Comparison of ENCODE assay signal across 8 mouse cellular contexts in genomic region chr5:44165854-44166253, GRCm38 (mm10).
DNase-seq lines count a peak whose midpoint lies in the region; ATAC-seq and TF ChIP-seq lines count a peak whose summit lies in the region.

No protein-coding gene starts in this region.

- no peak overlapping the region for H3K4me2 ChIP-seq in midbrain, embryonic 13.5 days (replicated peaks)
- H3K4me2 ChIP-seq in midbrain, embryonic 15.5 days: no peak overlapping the region

- no peak for TF ChIP-seq POLR2A in cerebellum, adult 2 months (IDR thresholded peaks at IDR 0.05; ENCODE audit: borderline replicate concordance, insufficient read depth, low read length)
- TF ChIP-seq POLR2A in liver, adult 2 months (IDR thresholded peaks at IDR 0.05; ENCODE audit: extremely low read depth, insufficient read depth, low read length): no peak

- ATAC-seq in midbrain, embryonic 13.5 days: 0 out of 2 replicates have a peak, but pooled peaks have one; percentile 48
- no peak for ATAC-seq in midbrain, embryonic 15.5 days (replicated peaks)

- H3K9me3 ChIP-seq in midbrain, embryonic 13.5 days: no peaks in the 10 kb centered on the region
- H3K9me3 ChIP-seq in midbrain, embryonic 15.5 days: no peaks in the 10 kb centered on the region

- no peak overlapping the region for H3K4me3 ChIP-seq in cerebellum, adult 2 months (replicated peaks; ENCODE audit: insufficient read depth, low read depth, low read length)
- H3K4me3 ChIP-seq in midbrain, embryonic 13.5 days (replicated peaks): no peak overlapping the region
- no peak overlapping the region for H3K4me3 ChIP-seq in midbrain, embryonic 15.5 days
- H3K4me3 ChIP-seq in liver, adult 2 months (ENCODE audit: insufficient read depth, low read depth, low read length): no peak overlapping the region

- 0 out of 2 replicates have a peak, but pooled peaks cover 2% of the 10 kb centered on the region for H3K4me1 ChIP-seq in cerebellum, adult 2 months (ENCODE audit: control insufficient read depth, insufficient read depth, low read length)
- H3K4me1 ChIP-seq in midbrain, embryonic 13.5 days (replicated peaks): no peaks in the 10 kb centered on the region
- no peaks in the 10 kb centered on the region for H3K4me1 ChIP-seq in midbrain, embryonic 15.5 days
- H3K4me1 ChIP-seq in liver, adult 2 months (ENCODE audit: control insufficient read depth, insufficient read depth, low read length): no peaks in the 10 kb centered on the region

- H3K27me3 ChIP-seq in cerebellum, adult 2 months (ENCODE audit: control insufficient read depth, insufficient read depth, low read length): no peaks in the 10 kb centered on the region
- no peaks in the 10 kb centered on the region for H3K27me3 ChIP-seq in midbrain, embryonic 13.5 days
- H3K27me3 ChIP-seq in midbrain, embryonic 15.5 days (replicated peaks): no peaks in the 10 kb centered on the region
- no peaks in the 10 kb centered on the region for H3K27me3 ChIP-seq in liver, adult 2 months (ENCODE audit: control insufficient read depth, insufficient read depth, low read length)

- H3K36me3 ChIP-seq in midbrain, embryonic 13.5 days: no peaks in the 10 kb centered on the region
- H3K36me3 ChIP-seq in midbrain, embryonic 15.5 days (replicated peaks): no peaks in the 10 kb centered on the region
- no peaks in the 10 kb centered on the region for H3K36me3 ChIP-seq in liver, adult 2 months (ENCODE audit: control insufficient read depth, insufficient read depth, low read length)

- no peaks in the 10 kb centered on the region for H3K79me2 ChIP-seq in liver, adult 2 months (ENCODE audit: control insufficient read depth, insufficient read depth, low read length)

- DNase-seq in cerebellum, adult 2 months: peak; percentile 47 to 51
- DNase-seq in cerebellum, adult 11-12 months: no peak
- DNase-seq in embryo, embryonic 10 days (ENCODE audit: low spot score): peak; percentile 62
- peak; percentile 79 for DNase-seq in liver, adult 2 months (ENCODE audit: extremely low read depth, low read depth, low spot score)
- peak; percentile 53 to 60 for DNase-seq in thymus, postnatal 36 days
- no peak for DNase-seq in ovary, postnatal 10 days (ENCODE audit: low spot score)

- WGBS in cerebellum, adult 2 months: 60% methylated on average over 2 of the region's 2 CpGs
- 55% methylated on average over 2 of the region's 2 CpGs for WGBS in midbrain, embryonic 13.5 days
- 47% methylated on average over 2 of the region's 2 CpGs for WGBS in midbrain, embryonic 15.5 days
- WGBS in liver, adult 2 months: 13% methylated on average over 2 of the region's 2 CpGs

- H3K9ac ChIP-seq in midbrain, embryonic 13.5 days (replicated peaks): no peak overlapping the region
- H3K9ac ChIP-seq in midbrain, embryonic 15.5 days: no peak overlapping the region
- no peak overlapping the region for H3K9ac ChIP-seq in liver, adult 2 months (ENCODE audit: low read depth, low read length)

- peak; percentile 67 for TF ChIP-seq CTCF in cerebellum, adult 2 months (IDR thresholded peaks at IDR 0.05; ENCODE audit: borderline replicate concordance, insufficient read depth, low read depth, low read length)
- peak; percentile 50; the same call in 1 of the 2 replicates for TF ChIP-seq CTCF in liver, adult 2 months (IDR thresholded peaks at IDR 0.05; ENCODE audit: low read depth, low read length)

- H3K27ac ChIP-seq in cerebellum, adult 2 months (ENCODE audit: insufficient read depth, low read length): no peak overlapping the region
- no peak overlapping the region for H3K27ac ChIP-seq in midbrain, embryonic 13.5 days
- H3K27ac ChIP-seq in midbrain, embryonic 15.5 days: no peak overlapping the region
- no peak overlapping the region for H3K27ac ChIP-seq in liver, adult 2 months (replicated peaks; ENCODE audit: insufficient read depth, low read depth, low read length)

Comparison
In these comparisons a context has a peak if more than half of its experiments do, and no peak if none do; other contexts are left out.
1. DNase-seq: peak in cerebellum, adult 2 months (2 of 2), embryo, embryonic 10 days (single experiment), liver, adult 2 months (single experiment) and thymus, postnatal 36 days (2 of 2); none in cerebellum, adult 11-12 months (single experiment) and ovary, postnatal 10 days (single experiment).